Mouse (Mus musculus): Measurements from ENCODE around the gene Etv1.
A peak's percentile ranks its signal among the peaks of the same experiment; 100 is the strongest.

Etv1 gene

DNA sequence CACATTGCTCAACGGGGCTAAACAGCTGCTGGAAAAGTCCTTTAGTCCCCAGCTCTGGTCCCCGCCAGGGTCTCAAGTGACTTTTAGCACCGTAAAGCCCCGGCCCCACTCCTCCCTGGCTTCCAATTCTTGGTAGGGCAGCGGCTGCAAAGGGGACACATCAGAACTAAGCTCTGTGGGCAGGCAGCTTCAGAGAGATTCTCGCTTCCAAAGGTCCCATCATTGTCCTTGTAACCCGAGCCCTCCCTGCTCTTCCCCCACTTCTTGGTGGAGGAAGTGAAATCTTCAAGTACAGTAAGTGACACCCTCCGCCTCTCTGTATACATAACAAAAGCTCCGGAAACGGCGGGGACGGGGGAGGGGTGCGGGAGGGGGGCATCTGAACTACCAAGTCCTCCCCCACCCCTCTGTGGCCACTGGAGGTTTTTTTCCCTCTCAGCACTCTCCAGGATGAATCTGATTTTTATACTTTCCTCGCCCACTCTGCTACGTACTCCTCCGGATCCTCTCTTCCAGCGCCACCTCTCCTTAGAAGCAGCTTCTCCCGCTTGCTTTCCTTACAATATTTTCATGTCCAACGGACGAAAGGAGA is at the start of gene Etv1:
Gene Etv1 (plus strand): TSS at position 195 of the 592 bp plus-strand sequence.
- peak; percentile 96 for DNase-seq (ENCODE audit: low read depth, low spot score)

GRCm38 (mm10) chr12:38729661-38730060 is 49.5 kb upstream of the Etv1 start:
- peak; percentile 90 for DNase-seq (ENCODE audit: low read depth, low spot score)

GRCm38 (mm10) chr12:38730791-38731190 is 48.4 kb upstream of the Etv1 start:
- peak; percentile 17 for DNase-seq (ENCODE audit: low read depth, low spot score)

DNA sequence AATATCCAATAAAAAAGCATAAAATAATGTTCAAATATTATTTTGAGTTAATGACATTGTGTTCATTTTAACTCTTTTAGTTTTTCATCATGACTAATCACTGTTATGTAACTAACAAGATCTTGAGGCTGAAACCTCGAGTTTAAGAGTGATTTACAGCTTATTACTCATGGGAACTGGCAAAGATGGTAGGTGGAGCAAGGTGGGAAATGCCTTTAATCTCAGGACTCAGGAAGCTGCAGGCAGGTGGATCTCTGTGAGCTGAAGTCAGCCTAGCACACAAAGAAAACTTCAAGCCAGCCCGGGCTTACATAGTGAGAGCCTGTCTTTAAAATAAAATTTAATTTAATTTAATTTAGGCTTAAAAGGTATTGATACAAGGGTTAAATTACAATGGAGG is 19.9 kb upstream of the Etv1 start:
- DNase-seq (ENCODE audit: low read depth, low spot score) = no peak

- DNase-seq (ENCODE audit: low read depth, low spot score) = no peak
Measured at GRCm38 (mm10) chr12:38777316-38777715, 1.9 kb upstream of the Etv1 start.

GRCm38 (mm10) chr12:38777957-38778298 is 1.3 kb upstream of the Etv1 start:
- peak; percentile 10 for DNase-seq (ENCODE audit: low read depth, low spot score)

DNA sequence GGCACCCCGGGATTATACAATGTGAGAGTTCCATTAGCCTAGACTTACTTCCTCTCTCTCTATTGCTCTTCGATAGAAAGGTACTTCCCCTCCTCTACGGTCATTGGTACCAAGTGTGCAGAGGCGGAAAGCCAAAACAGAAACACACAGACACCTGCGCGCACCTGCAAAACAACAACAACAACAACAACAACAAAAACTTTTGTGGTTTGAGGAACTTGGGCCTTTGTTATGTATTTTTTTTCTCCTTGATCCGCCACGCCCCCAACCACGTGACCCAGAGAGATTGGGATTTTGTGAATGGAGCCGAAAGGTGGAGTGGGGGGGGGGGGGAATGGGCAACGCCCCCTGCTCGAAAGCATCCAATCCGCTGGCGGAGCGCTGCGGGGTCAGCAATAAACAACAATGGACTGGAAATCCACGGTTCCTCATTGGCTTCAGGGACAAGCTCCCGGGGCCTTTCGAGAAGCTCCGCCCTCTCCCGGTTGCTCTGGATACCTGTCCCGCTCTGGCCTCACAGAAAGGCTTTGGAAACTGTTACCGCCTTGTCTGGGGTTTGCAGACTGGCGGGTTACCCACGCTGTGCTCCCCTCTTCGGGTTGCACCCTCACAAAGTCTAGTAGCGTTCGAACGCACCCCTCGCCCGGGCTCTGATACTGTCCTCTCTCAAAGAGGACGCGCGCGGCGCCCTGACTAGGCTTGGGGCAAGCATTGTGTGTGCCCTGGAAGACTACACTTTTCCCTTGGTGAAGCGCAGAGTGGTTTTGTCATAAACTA is 693 bp upstream of the Etv1 start:
- DNase-seq (ENCODE audit: low read depth, low spot score) = peak; percentile 97

GRCm38 (mm10) chr12:38780006-38780954 is 1.1 kb downstream of the Etv1 start:
- DNase-seq (ENCODE audit: low read depth, low spot score) = peak; percentile 93

- DNase-seq (ENCODE audit: low read depth, low spot score) = peak; percentile 53
Measured at GRCm38 (mm10) chr12:38780955-38781304, 1.8 kb downstream of the Etv1 start.

DNA sequence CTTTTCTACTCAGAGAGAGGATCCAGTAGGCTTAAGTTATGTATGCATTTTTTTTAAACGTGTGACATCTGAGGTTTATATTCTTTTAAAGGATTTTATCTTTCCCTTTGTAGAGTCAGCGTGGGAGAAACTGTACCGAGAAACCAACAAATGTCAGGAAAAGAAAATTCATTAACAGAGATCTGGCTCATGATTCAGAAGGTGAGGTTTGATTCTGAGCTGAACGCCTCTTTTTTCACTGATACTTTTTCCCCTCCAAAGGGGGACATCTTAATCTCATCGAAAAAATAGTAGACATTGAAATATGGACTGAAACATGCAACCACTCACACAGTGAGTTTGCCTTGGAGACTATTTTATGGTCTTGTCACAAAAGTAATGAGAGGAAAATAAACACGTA is 2.5 kb downstream of the Etv1 start:
- no peak for DNase-seq (ENCODE audit: low read depth, low spot score)

DNA sequence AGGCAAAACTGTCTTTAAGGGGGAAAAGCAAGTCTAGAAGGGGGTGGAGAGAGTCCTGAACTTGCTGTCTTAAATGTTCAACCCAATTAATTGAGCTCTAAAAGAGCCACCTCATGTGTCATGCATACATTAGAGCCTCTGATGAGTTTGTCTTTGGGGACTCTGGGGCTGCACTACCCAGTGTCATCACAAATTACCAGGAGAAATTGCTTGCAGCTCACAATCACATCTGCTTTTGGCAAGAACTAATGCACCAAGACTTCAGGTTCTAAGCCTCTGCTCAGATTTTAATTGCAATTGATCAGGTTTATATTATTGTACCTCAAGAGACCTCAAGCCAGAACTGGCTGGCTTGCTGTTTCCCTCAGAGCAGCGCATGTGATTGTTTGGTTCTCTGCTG is 4.1 kb downstream of the Etv1 start:
- DNase-seq (ENCODE audit: low read depth, low spot score) = no peak

DNA sequence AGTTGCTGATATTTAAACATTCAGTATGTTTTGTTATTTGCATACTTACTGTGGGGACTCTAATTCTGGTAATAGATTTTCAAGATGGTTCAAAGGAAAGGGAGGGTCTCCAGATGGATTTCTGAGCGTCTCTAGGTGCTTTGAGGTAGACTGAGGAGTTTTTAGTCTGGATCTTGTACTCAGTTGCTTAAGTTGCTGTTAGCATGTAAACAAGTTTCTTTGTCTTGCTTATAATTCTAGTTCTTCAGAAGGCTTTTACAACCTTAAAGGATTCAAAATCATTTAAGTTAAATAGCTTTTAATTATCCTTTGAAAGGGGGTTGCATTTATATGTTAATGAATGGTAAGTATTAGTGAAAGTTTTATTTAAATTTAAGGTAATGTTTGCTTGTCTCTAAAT is 5.0 kb downstream of the Etv1 start:
- DNase-seq (ENCODE audit: low read depth, low spot score) = peak; percentile 79

DNA sequence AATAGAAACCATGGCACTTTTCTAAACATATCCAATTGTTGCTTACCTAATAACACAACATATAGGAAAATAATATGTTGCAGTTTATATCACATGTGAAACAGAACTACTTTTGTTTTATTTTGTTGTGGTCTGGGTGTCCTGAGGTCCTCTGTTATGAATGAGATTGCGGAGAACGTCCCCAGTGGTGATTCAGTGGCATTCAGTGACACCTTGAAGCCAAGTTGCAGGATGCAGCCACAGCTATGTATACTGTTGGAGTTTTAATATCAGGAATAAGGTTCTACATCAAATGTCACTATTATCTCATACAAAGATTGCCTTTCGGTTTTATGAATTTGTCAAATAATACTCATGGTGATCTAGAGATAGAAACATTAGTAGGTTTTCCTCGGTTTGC is 7.4 kb downstream of the Etv1 start:
- DNase-seq (ENCODE audit: low read depth, low spot score) = no peak

DNA sequence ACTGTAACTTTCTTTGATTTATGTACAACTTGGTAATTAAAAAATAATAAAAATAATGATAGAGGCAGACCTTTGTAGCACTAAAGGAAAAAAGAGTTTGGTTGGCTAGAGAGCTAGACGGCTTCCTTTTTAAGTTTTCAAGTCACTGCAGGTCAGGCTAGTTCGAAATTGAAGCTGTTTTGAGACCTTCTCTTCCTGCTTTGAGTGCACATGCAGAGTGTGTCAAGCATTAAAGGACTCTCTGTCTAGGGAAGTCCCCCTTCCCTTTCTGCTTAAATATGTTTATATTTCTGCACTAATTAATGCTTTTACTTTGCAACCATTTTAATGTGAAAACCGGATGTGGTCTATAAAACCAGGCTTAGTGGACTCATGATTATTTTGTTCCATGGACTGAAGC is 8.5 kb downstream of the Etv1 start:
- no peak for DNase-seq (ENCODE audit: low read depth, low spot score)

DNA sequence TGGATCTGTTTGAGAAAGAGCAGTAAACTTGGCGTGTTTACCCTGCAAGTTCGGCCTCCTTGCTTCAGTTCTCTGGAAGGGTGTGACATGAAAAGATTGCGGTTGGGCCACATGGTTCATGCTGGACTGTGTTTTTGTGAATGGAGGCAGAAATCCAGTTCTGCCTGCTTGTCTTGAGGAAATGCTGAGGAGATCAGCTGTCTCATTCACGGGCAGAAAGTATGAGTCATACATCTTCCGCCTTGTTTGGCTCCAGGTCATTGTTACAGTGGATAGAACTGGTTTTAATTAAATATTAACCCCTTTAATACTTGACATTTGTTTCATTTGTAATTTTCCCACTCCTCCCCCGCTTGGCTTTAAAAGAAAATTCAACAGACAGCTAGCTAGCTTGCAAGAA is 9.4 kb downstream of the Etv1 start:
- peak; percentile 22 for DNase-seq (ENCODE audit: low read depth, low spot score)

DNA sequence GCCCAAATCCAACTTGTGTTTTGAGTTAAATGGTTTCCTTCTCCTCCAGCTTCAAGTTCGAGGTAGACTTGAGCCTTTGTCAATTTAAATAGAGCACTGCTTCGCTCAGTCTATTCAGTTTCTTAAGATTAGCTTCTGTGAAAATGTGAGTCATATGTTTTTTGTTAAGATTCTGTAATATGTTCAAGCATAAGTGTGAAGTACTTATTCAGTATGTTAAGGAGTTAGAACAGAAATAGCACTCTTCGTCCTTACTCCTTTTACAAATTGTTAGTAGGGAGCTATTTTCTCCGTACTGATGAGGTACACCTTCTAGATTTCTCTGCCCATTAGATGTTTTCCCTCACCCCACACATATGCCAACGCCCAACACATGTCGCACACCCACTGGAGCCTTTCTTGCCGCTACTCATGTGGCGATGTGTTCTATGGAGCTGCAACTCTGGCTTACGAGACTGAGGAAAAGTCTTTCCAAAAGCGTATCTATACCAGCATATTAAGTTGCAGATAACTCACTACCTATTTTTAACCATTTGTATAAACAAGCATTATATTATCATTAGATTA is 10.7 kb downstream of the Etv1 start:
- DNase-seq (ENCODE audit: low read depth, low spot score) = no peak

DNA sequence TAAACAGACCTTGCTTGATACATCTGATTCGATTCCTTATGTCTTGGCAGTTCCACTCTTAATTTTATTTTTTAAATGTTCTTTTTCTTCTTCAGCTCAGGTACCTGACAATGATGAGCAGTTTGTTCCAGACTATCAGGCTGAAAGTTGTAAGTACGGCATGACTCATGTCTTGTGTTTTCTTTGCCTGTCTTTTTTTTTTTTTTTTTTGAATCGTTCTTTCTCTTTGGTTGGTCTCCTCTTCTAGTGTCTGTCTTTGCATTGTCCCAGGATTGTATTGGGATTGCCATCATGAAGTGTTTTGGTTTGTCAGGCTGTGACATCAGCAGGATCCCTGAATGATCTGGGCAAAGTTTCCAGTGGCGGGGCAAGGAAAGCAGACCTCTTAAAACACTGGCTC is 13.9 kb downstream of the Etv1 start:
- DNase-seq (ENCODE audit: low read depth, low spot score) = no peak

DNA sequence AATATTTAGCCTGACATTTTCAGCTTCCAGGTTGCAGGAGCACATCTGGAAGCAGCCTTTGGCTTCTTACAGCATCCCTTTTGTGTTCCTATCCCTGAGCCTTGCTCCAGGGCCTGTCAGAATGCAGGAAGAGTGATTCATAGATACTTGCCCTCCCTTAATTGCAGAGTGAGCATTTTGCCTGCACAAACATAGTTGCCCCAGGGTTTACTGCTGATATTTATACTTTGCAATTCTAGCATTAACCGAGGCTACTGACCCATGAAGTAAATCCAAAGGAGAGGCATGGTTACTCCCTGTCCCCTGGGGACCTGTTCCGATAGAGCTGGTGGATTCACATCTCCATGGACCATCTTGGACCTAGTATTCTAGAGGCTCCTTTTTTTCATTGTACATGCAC is 14.5 kb downstream of the Etv1 start:
- no peak for DNase-seq (ENCODE audit: low read depth, low spot score)

DNA sequence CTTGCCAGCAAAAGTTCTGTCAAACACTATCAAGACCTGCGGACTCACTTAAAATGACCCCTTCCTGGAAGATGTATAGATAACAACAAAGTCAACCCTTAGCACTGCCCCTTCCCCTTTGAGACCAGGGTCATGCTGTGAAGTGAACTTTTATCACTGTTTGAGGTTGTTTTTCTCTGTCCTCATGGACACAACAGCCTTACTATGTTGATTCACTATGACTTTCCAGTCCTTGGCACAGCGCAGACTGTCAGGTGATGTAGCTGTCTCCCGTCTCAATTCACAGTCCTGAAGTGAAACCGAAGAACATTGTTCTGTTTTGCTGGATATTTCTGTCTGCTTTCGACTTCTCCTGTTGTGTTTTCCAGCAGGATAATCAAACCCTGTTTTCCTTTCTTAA is 27.9 kb downstream of the Etv1 start:
- peak; percentile 23 for DNase-seq (ENCODE audit: low read depth, low spot score)

- DNase-seq (ENCODE audit: low read depth, low spot score) = no peak
Measured at GRCm38 (mm10) chr12:38812392-38812791, 33.2 kb downstream of the Etv1 start.

GRCm38 (mm10) chr12:38814010-38814786 is 35.0 kb downstream of the Etv1 start:
- DNase-seq (ENCODE audit: low read depth, low spot score) = no peak

Measured in ES-CJ7 (cell line).